Mouse (Mus musculus) limb, embryonic 10.5 days (tissue): ENCODE measurements around the gene Gm21985. TPM values are rescaled to one million over a fixed set of nuclear protein-coding genes. Genes with fewer than 3 reads are reported as not detected.
"Not testable (repeated sequence)": the region's sequence is repeated elsewhere in the genome, so short reads cannot be mapped to it uniquely, and the experiment has no call there.

ENCODE experiments used
- DNase-seq: peaks from one replicate; pipeline ENCODE4 v3.0.0-alpha.2; 2017; ENCODE audit warnings: low spot score
- H3K27ac ChIP-seq: fragments of 300-500 bp; sonication (generic); 2 replicates; pipeline ENCODE4 v1.5.1; 2016; ENCODE audit warnings: mild to moderate bottlenecking
- H3K27me3 ChIP-seq: fragments of 300-500 bp; sonication (generic); 2 replicates; pipeline ENCODE4 v1.6.1; 2016; ENCODE audit warnings: low read depth, mild to moderate bottlenecking; ENCODE audit not compliant: poor library complexity, severe bottlenecking
- H3K36me3 ChIP-seq: fragments of 300-500 bp; sonication (generic); 2 replicates; pipeline ENCODE4 v1.6.1; 2016; ENCODE audit warnings: mild to moderate bottlenecking, moderate library complexity
- H3K4me1 ChIP-seq: fragments of 300-500 bp; sonication (generic); 2 replicates; pipeline ENCODE4 v1.6.1; 2016
- H3K4me3 ChIP-seq: fragments of 300-500 bp; sonication (generic); 2 replicates; pipeline ENCODE4 v1.5.1; 2016; ENCODE audit warnings: mild to moderate bottlenecking, moderate library complexity
- H3K9me3 ChIP-seq: fragments of 300-500 bp; sonication (generic); replicated peaks from 2 replicates; pipeline ENCODE4 v1.6.1; 2016; ENCODE audit warnings: mild to moderate bottlenecking
- WGBS: fragments of 180-500 bp; shearing (Covaris S2); methylation state at CpG from one replicate; pipeline ENCODE4 v1.1.7; 2016; 5-methylcytosine and 5-hydroxymethylcytosine counted together
- polyA plus RNA-seq: library from polyadenylated mRNA; unstranded; fragments of >200 nt; fragmentation: Nextera tagmentation; extraction: Ambion mirVana; gene quantifications from 2 replicates; pipeline ENCODE4 v1.2.1, GENCODE M21; 2016

Gm21985 gene
- polyA plus RNA-seq, 1 experiment from 2014 or later, result not detected

GRCm38 (mm10) chr2:112270011-112270410 lies 3.9 kb downstream of the Gm21985 start:
- H3K36me3 ChIP-seq, result no peaks in the 10 kb centered on the region
- no peak overlapping the region for H3K27ac ChIP-seq
- WGBS, result 90% methylated on average over 2 of the region's 2 CpGs
- H3K9me3 ChIP-seq, result no peaks in the 10 kb centered on the region
- no peak overlapping the region for H3K4me3 ChIP-seq
- DNase-seq, result no peak
- peaks cover 20% of the 10 kb centered on the region for H3K4me1 ChIP-seq
- H3K27me3 ChIP-seq, result no peaks in the 10 kb centered on the region

GRCm38 (mm10) chr2:112272909-112273308 lies 6.8 kb downstream of the Gm21985 start:
- no peaks in the 10 kb centered on the region for H3K27me3 ChIP-seq
- DNase-seq, result no peak
- no peak overlapping the region for H3K27ac ChIP-seq
- no peaks in the 10 kb centered on the region for H3K4me1 ChIP-seq
- H3K36me3 ChIP-seq, result no peaks in the 10 kb centered on the region
- no peaks in the 10 kb centered on the region for H3K9me3 ChIP-seq
- no peak overlapping the region for H3K4me3 ChIP-seq
- 86% methylated on average over 2 of the region's 2 CpGs for WGBS

GRCm38 (mm10) chr2:112273474-112273873 lies 7.4 kb downstream of the Gm21985 start:
- WGBS, result 91% methylated on average over 6 of the region's 6 CpGs
- no peaks in the 10 kb centered on the region for H3K27me3 ChIP-seq
- no peak overlapping the region for H3K27ac ChIP-seq
- DNase-seq, result no peak
- H3K4me3 ChIP-seq, result no peak overlapping the region
- no peaks in the 10 kb centered on the region for H3K36me3 ChIP-seq
- H3K9me3 ChIP-seq, result no peaks in the 10 kb centered on the region
- H3K4me1 ChIP-seq, result no peaks in the 10 kb centered on the region

- Histone ChIP-seq H3K27me3 (no peaks in the 10 kb centered on the region), H3K36me3 (no peaks in the 10 kb centered on the region), H3K27ac (no peak overlapping the region), H3K4me1 (no peaks in the 10 kb centered on the region), H3K9me3 (no peaks in the 10 kb centered on the region), H3K4me3 (no peak overlapping the region)
- DNase-seq, result no peak
- WGBS, result 94% methylated on average over 3 of the region's 3 CpGs
Observed at GRCm38 (mm10) chr2:112276870-112277269, 10.8 kb downstream of the Gm21985 start.

- no peaks in the 10 kb centered on the region for H3K9me3 ChIP-seq
- no peak overlapping the region for H3K27ac ChIP-seq
- H3K27me3 ChIP-seq, result no peaks in the 10 kb centered on the region
- 90% methylated on average over 1 of the region's 1 CpGs for WGBS
- H3K4me3 ChIP-seq, result no peak overlapping the region
- H3K4me1 ChIP-seq, result peaks cover 6% of the 10 kb centered on the region
- no peaks in the 10 kb centered on the region for H3K36me3 ChIP-seq
- no peak for DNase-seq
Observed at GRCm38 (mm10) chr2:112282846-112283245, 16.7 kb downstream of the Gm21985 start.

- 2% methylated on average over 21 of the region's 21 CpGs for WGBS
- Histone ChIP-seq H3K36me3 (no peaks in the 10 kb centered on the region), H3K27ac (peak overlapping the region; percentile 77), H3K4me3 (peak overlapping the region; percentile 58), H3K27me3 (no peaks in the 10 kb centered on the region), H3K9me3 (no peaks in the 10 kb centered on the region), H3K4me1 (peaks cover 6% of the 10 kb centered on the region)
- DNase-seq, result peak; percentile 57
Observed at GRCm38 (mm10) chr2:112284363-112285030, 18.4 kb downstream of the Gm21985 start.

GRCm38 (mm10) chr2:112285031-112285390 lies 18.9 kb downstream of the Gm21985 start:
- no peaks in the 10 kb centered on the region for H3K36me3 ChIP-seq
- WGBS, result 70% methylated on average over 6 of the region's 6 CpGs
- H3K27ac ChIP-seq, result no peak overlapping the region
- H3K4me1 ChIP-seq, result peaks cover 6% of the 10 kb centered on the region
- no peaks in the 10 kb centered on the region for H3K9me3 ChIP-seq
- no peaks in the 10 kb centered on the region for H3K27me3 ChIP-seq
- no peak for DNase-seq
- peak overlapping the region; percentile 58 for H3K4me3 ChIP-seq

GRCm38 (mm10) chr2:112286062-112286461 lies 19.9 kb downstream of the Gm21985 start:
- H3K27ac ChIP-seq, H3K27me3 ChIP-seq, DNase-seq, H3K4me3 ChIP-seq, H3K4me1 ChIP-seq, H3K9me3 ChIP-seq, H3K36me3 ChIP-seq: not testable (repeated sequence)
- 100% methylated on average over 1 of the region's 1 CpGs for WGBS

GRCm38 (mm10) chr2:112287059-112287458 lies 20.9 kb downstream of the Gm21985 start:
- DNase-seq, result no peak
- WGBS, result 79% methylated on average over 4 of the region's 4 CpGs
- no peaks in the 10 kb centered on the region for H3K9me3 ChIP-seq
- H3K36me3 ChIP-seq, result no peaks in the 10 kb centered on the region
- H3K4me3 ChIP-seq, result no peak overlapping the region
- H3K27me3 ChIP-seq, result no peaks in the 10 kb centered on the region
- peaks cover 6% of the 10 kb centered on the region for H3K4me1 ChIP-seq
- no peak overlapping the region for H3K27ac ChIP-seq

- DNase-seq, result no peak
- H3K27ac ChIP-seq, result no peak overlapping the region
- no peaks in the 10 kb centered on the region for H3K9me3 ChIP-seq
- H3K27me3 ChIP-seq, result no peaks in the 10 kb centered on the region
- 91% methylated on average over 3 of the region's 3 CpGs for WGBS
- H3K4me3 ChIP-seq, result no peak overlapping the region
- H3K36me3 ChIP-seq, result no peaks in the 10 kb centered on the region
- peaks cover under 1% of the 10 kb centered on the region for H3K4me1 ChIP-seq
Observed at GRCm38 (mm10) chr2:112289507-112289906, 23.4 kb downstream of the Gm21985 start.

GRCm38 (mm10) chr2:112292823-112293222 lies 26.7 kb downstream of the Gm21985 start:
- Histone ChIP-seq H3K9me3 (no peaks in the 10 kb centered on the region), H3K4me1 (no peaks in the 10 kb centered on the region), H3K27ac (no peak overlapping the region), H3K4me3 (no peak overlapping the region), H3K27me3 (no peaks in the 10 kb centered on the region), H3K36me3 (no peaks in the 10 kb centered on the region)
- no peak for DNase-seq
- WGBS, result 89% methylated on average over 2 of the region's 2 CpGs

- Histone ChIP-seq H3K27me3 (no peaks in the 10 kb centered on the region), H3K27ac (no peak overlapping the region), H3K4me1 (no peaks in the 10 kb centered on the region), H3K36me3 (no peaks in the 10 kb centered on the region), H3K9me3 (no peaks in the 10 kb centered on the region), H3K4me3 (no peak overlapping the region)
- 91% methylated on average over 3 of the region's 3 CpGs for WGBS
- DNase-seq, result no peak
Observed at GRCm38 (mm10) chr2:112296211-112296610, 30.1 kb downstream of the Gm21985 start.

GRCm38 (mm10) chr2:112298221-112298620 lies 32.1 kb downstream of the Gm21985 start:
- WGBS, result 94% methylated on average over 4 of the region's 4 CpGs
- no peaks in the 10 kb centered on the region for H3K9me3 ChIP-seq
- H3K27ac ChIP-seq, result no peak overlapping the region
- no peaks in the 10 kb centered on the region for H3K27me3 ChIP-seq
- no peaks in the 10 kb centered on the region for H3K36me3 ChIP-seq
- no peaks in the 10 kb centered on the region for H3K4me1 ChIP-seq
- no peak overlapping the region for H3K4me3 ChIP-seq
- no peak for DNase-seq

- Histone ChIP-seq H3K4me1 (no peaks in the 10 kb centered on the region), H3K36me3 (no peaks in the 10 kb centered on the region), H3K27ac (no peak overlapping the region), H3K27me3 (no peaks in the 10 kb centered on the region), H3K4me3 (no peak overlapping the region), H3K9me3 (no peaks in the 10 kb centered on the region)
- no peak for DNase-seq
- WGBS, result 96% methylated on average over 3 of the region's 3 CpGs
Observed at GRCm38 (mm10) chr2:112308671-112309070, 42.6 kb downstream of the Gm21985 start.
